Mouse (Mus musculus): ENCODE data around the gene Rnf123.

Gene Rnf123

GRCm38 (mm10) chr9:108099619-108100018 is 16.5 kb upstream of the Rnf123 start:
- DNase-seq: no peak

GRCm38 (mm10) chr9:108095949-108096712 is 13.0 kb upstream of the Rnf123 start:
- DNase-seq: no peak

- peak; percentile 62 for DNase-seq
These were observed 12.4 kb upstream of the Rnf123 start for GRCm38 (mm10) chr9:108095518-108095917.

- no peak for DNase-seq
These were observed 11.9 kb upstream of the Rnf123 start for GRCm38 (mm10) chr9:108094998-108095411.

- peak; percentile 85 for DNase-seq
These were observed 11.2 kb upstream of the Rnf123 start, which contains the start of gene Apeh for GRCm38 (mm10) chr9:108094184-108094941. Gene Apeh, minus strand, starts transcription at chr9:108094606.

- DNase-seq: no peak
These were observed 10.4 kb upstream of the Rnf123 start for GRCm38 (mm10) chr9:108093586-108093985.

GRCm38 (mm10) chr9:108090611-108091120 is 7.5 kb upstream of the Rnf123 start:
- DNase-seq: no peak

GRCm38 (mm10) chr9:108085261-108085660 is 2.1 kb upstream of the Rnf123 start:
- no peak for DNase-seq

GRCm38 (mm10) chr9:108083561-108083960 is 415 bp upstream of the Rnf123 start:
- DNase-seq: no peak

- DNase-seq: no peak
These were observed 597 bp downstream of the Rnf123 start for GRCm38 (mm10) chr9:108082549-108082948.

GRCm38 (mm10) chr9:108080168-108080567 is 3.0 kb downstream of the Rnf123 start, which contains the start of gene Mst1:
Gene Mst1, plus strand, starts transcription at chr9:108080436.
- DNase-seq: no peak

GRCm38 (mm10) chr9:108073141-108073930 is 9.8 kb downstream of the Rnf123 start:
- DNase-seq: no peak

GRCm38 (mm10) chr9:108072481-108072924 is 10.6 kb downstream of the Rnf123 start:
- DNase-seq: no peak

- no peak for DNase-seq
These were observed 11.3 kb downstream of the Rnf123 start for GRCm38 (mm10) chr9:108071801-108072200.

GRCm38 (mm10) chr9:108069529-108069928 is 13.6 kb downstream of the Rnf123 start:
- DNase-seq: no peak

- DNase-seq: no peak
These were observed 14.1 kb downstream of the Rnf123 start for GRCm38 (mm10) chr9:108069007-108069406.

GRCm38 (mm10) chr9:108067900-108068299 is 15.2 kb downstream of the Rnf123 start:
- peak; percentile 79 for DNase-seq

- DNase-seq: no peak
These were observed 15.9 kb downstream of the Rnf123 start for GRCm38 (mm10) chr9:108067199-108067598.

GRCm38 (mm10) chr9:108065491-108066011 is 17.6 kb downstream of the Rnf123 start:
- DNase-seq: peak; percentile 52

- no peak for DNase-seq
These were observed 19.8 kb downstream of the Rnf123 start for GRCm38 (mm10) chr9:108063361-108063760.

- no peak for DNase-seq
These were observed 21.0 kb downstream of the Rnf123 start for GRCm38 (mm10) chr9:108062142-108062541.

- no peak for DNase-seq
These were observed 24.9 kb downstream of the Rnf123 start for GRCm38 (mm10) chr9:108058291-108058690.

- no peak for DNase-seq
These were observed 25.9 kb downstream of the Rnf123 start for GRCm38 (mm10) chr9:108057262-108057562.
